Mouse (Mus musculus) mouse embryonic stem cell (cell line): ENCODE data around the gene Osbp2.

Experiments
- in situ Hi-C, 2 experiments: fragments of 300-500 bp; cut with MboI; formaldehyde crosslinking; loops; 1 replicate in 1 of 2; 3 replicates in 1 of 2; pipeline ENCODE4 v1.14.3; 2019 to 2020; ENCODE audit warnings: low sequenced_read_pairs in 2 of 2, low pct_unique_long_range_greater_than_20kb in 1 of 2, mixed read lengths in 1 of 2; ENCODE audit not compliant: unreplicated experiment in 1 of 2

Gene Osbp2

DNA sequence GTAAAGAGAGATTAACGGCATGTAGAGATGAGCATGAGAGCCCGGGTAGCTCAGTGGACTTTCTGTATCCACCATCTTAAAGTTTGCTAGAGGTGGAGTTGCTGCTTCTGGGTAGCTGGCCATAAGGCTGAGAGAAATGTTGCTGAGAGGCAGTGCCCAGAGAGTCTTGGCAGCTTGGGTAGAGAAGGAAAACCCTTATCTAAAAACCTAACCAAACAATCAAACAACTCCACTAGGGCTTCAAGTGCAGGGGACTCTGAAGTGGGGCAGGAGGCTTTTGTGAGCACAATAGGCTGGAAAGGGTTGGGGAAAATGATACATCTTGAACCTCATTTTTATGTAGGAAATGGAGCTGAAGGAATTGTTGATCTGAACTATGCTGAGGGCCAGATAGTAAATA lies 177.4 kb downstream of the Osbp2 start:
- in situ Hi-C loops: no loop called here

DNA sequence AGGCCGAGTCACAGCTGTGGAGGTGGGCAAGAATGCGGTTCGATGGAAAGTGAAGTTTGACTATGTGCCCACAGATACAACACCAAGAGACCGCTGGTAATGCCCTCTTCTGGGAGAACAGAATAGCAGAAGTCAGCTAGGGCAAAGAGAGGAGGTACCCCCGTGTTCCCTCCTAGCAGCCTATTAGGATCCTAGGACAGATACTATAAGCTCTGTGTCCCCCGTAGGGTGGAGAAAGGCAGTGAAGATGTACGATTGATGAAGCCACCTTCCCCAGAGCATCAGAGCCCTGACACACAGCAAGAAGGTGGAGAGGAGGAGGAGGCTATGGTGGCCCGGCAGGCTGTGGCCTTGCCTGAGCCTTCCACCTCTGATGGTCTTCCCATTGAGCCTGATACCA lies 178.3 kb downstream of the Osbp2 start:
- in situ Hi-C loops: no loop called here

GRCm38 (mm10) chr11:3684723-3685430 lies 178.8 kb downstream of the Osbp2 start:
- in situ Hi-C loops: no loop called here

DNA sequence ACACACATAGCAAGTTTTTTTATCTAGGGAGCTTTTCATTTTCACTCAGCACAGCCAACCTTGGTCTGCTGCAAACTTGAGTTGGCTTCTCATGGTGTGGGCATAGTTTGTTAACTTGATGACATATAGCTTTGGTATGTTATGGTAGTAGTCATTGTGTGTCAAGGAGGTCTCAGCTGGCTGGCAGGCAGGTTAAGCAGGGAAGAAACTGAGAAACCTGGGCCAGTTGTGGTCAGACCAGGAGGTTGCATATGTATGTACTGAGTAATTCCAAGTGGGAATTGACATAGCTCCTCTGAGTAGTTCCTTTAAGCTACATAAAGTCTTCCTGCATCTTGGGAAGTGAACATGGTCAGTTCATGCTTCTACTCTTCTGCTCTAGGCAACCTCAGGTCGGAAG lies 179.5 kb downstream of the Osbp2 start:
- in situ Hi-C loops: no loop called here

- in situ Hi-C loops: no loop called here
These were observed 180.0 kb downstream of the Osbp2 start for GRCm38 (mm10) chr11:3683696-3684095.

- in situ Hi-C loops: no loop called here
These were observed 183.9 kb downstream of the Osbp2 start for GRCm38 (mm10) chr11:3679771-3680170.

DNA sequence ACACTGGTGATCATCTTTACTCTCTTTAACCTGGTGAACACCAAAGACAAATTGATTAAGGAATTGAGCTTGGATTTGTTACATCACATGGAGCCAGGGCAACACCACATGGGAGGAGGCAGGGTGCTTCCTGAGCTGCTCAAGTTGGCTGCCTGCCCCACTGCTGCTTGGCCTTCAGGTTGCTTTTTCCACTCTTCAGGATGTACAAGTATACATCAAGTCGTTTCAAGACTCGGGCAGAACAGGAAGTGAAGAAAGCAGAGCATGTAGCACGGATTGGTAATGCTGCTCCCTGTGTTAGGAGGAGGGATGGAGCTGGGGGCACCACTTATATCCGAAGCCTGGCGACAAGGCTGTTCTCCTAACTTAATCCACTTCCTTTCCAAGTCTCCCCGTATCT lies 186.5 kb downstream of the Osbp2 start:
- in situ Hi-C loops: no loop called here

DNA sequence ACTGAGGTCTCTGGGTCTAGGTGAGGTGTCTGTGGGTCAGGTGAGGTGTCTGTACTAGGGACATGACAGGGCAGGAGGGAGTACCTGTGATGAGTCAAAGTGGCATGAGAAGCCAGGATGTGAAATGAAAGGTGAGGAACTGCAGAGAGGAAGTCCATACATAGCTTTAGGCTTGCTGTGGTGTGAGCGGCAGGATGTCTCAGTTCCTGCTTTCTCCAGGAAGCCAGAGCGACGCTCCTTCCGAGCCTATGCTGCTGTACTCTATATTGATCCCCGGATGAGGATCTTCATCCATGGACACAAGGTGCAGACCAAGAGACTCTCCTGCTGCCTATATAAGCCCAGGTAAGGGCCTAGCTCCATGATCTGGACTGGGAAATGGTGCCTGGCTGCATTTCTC lies 187.3 kb downstream of the Osbp2 start:
- in situ Hi-C loops: no loop called here

GRCm38 (mm10) chr11:3674545-3674944 lies 189.2 kb downstream of the Osbp2 start:
- in situ Hi-C loops: loop anchor here in 1 of 2 experiments (25.0 kb wide), 1 partner anchor 437 kb away; no protein-coding TSS in a partner anchor

DNA sequence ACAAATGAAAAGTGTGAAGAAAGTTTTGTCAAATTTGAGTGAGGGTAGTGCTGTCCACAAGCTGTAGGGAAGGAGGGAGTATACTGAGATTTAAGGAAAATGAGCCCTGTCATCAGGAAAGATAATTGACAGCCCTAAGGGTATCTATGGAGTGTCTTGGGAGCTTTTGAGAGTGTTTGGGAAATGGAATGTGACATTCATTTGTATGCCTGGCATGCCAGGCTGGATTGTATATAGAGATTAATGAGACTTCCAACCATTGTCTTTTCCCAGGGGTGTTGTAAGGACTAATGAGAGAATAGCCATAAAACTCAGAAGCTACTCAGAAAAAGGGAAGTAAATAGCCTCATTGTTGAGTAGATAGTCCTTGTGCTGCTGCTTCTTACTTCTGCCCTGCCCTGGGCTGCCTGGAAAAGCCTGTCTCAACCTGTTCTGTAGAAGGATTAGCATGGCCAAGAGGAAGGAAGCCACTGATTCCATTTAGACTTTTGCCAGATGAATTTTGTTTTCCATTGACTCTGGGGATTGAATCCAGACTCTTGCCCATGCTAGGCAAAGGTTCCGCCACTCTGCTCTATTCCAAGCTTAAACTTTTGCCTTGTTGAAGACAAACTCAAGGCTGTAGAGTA lies 192.6 kb downstream of the Osbp2 start:
- in situ Hi-C loops: loop anchor here in 1 of 2 experiments (25.0 kb wide), 1 partner anchor 434 kb away; no protein-coding TSS in a partner anchor

GRCm38 (mm10) chr11:3669849-3670248 lies 193.9 kb downstream of the Osbp2 start:
- in situ Hi-C loops: loop anchor here in 1 of 2 experiments (25.0 kb wide), 1 partner anchor 433 kb away; no protein-coding TSS in a partner anchor

- in situ Hi-C loops: loop anchor here in 1 of 2 experiments (25.0 kb wide), 1 partner anchor 431 kb away; no protein-coding TSS in a partner anchor
These were observed 194.9 kb downstream of the Osbp2 start for GRCm38 (mm10) chr11:3668768-3669167.

DNA sequence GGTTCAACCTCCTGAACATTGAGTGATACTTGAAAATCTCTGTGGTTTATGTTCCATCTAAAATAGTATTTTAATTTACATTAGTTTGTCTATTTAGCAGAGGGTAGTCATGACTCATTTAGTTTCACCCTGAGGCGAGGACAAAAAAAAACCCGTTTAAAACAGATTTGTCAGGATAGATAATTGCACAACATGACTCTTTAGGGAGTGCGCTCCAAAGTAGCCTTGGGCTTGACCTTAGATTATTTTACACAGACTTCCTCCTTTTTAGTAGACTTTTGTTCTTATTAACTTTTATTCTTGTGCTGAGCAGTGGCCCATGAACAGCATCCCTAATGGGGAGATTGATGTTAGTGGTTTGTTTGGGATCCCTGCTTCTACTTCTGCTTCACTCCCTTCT lies 196.2 kb downstream of the Osbp2 start:
- in situ Hi-C loops: loop anchor here in 1 of 2 experiments (25.0 kb wide), 1 partner anchor 430 kb away; no protein-coding TSS in a partner anchor

GRCm38 (mm10) chr11:3661964-3662363 lies 201.7 kb downstream of the Osbp2 start:
- in situ Hi-C loops: loop anchor here in 1 of 2 experiments (25.0 kb wide), 1 partner anchor 425 kb away; no protein-coding TSS in a partner anchor
